11 mouse cellular contexts compared by ENCODE assay signal in the genomic region with DNA sequence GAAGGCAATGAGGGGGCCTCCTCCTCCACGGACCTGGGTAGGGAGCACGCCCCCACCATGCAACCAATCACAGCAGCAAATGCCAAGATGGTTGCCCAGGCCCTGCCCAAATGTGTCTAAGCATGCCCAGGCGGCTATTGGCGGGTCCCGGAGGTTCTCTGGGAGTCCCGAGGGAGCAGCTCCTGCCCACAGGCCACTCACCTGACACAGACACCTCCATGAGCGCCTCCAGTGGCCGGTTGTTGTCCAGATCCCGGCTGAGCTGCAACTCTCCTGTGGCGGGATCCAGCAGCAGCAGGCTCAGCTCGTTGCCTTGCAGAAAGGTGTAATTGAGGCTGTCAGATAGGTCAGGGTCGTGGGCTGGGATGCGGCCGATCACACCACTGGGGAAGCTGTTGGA. TPM values are rescaled to one million over a fixed set of nuclear protein-coding genes. Genes with fewer than 3 reads are reported as not detected.
DNase-seq lines count a peak whose midpoint lies in the region; ATAC-seq and TF ChIP-seq lines count a peak whose summit lies in the region.
"Had no signal": no experiment of that assay in that cellular context is flagged by ENCODE, and none has a peak within 500 bp of the region (broad histone marks: within the 10 kb centered on the region; RNA-seq: fewer than 3 reads in every experiment).

No protein-coding gene starts in this region.

- no peak overlapping the region for H3K27ac ChIP-seq in kidney, embryonic 14.5 days (ENCODE audit: low read depth, low read length)
- H3K27ac ChIP-seq in forebrain, embryonic 14.5 days (ENCODE audit: low read depth, low read length) = no peak overlapping the region
- no peak overlapping the region for H3K27ac ChIP-seq in lung, postnatal 0 days (ENCODE audit: low read length)
- H3K27ac ChIP-seq: liver, embryonic 15.5 days had no signal

- no peak overlapping the region for H3K4me3 ChIP-seq in kidney, embryonic 14.5 days (ENCODE audit: low read length)
- H3K4me3 ChIP-seq in forebrain, embryonic 14.5 days (ENCODE audit: low read depth, low read length) = peak overlapping the region; percentile 23
- H3K4me3 ChIP-seq in lung, postnatal 0 days (ENCODE audit: low read depth, low read length) = no peak overlapping the region
- H3K4me3 ChIP-seq: liver, embryonic 15.5 days had no signal

- peaks cover 19% of the 10 kb centered on the region for H3K4me1 ChIP-seq in kidney, embryonic 14.5 days (ENCODE audit: control insufficient read depth, insufficient read depth, low read length)
- H3K4me1 ChIP-seq in forebrain, embryonic 14.5 days (ENCODE audit: control insufficient read depth, insufficient read depth, low read length) = peaks cover 8% of the 10 kb centered on the region
- H3K4me1 ChIP-seq in lung, postnatal 0 days (ENCODE audit: insufficient read depth, low read depth, low read length) = peaks cover 8% of the 10 kb centered on the region; the same call in 1 of the 2 replicates

- no peak overlapping the region for H3K9ac ChIP-seq in kidney, embryonic 14.5 days (ENCODE audit: low read depth, low read length)
- H3K9ac ChIP-seq in forebrain, embryonic 14.5 days (ENCODE audit: low read length) = peak overlapping the region; percentile 3; the same call in 1 of the 2 replicates
- H3K9ac ChIP-seq in lung, postnatal 0 days (replicated peaks; ENCODE audit: low read depth) = no peak overlapping the region
- H3K9ac ChIP-seq: liver, embryonic 15.5 days had no signal

- DNase-seq in kidney, postnatal 10 days = no peak
- peak; percentile 45 for DNase-seq in WW6 (ENCODE audit: low read depth, low spot score)
- DNase-seq in forebrain, embryonic 14.5 days (ENCODE audit: low spot score) = no peak
- DNase-seq in lung, postnatal 0 days (ENCODE audit: low spot score) = peak; percentile 54
- DNase-seq in thymus, postnatal 0 days (ENCODE audit: low spot score) = no peak
- no peak for DNase-seq in embryo, embryonic 10.5 days (ENCODE audit: low spot score)
- DNase-seq: adrenal gland, postnatal 14 days; cerebellum, adult 18-20 months had no signal

- H3K36me3 ChIP-seq in kidney, embryonic 14.5 days (ENCODE audit: control insufficient read depth, insufficient read depth, low read length) = peaks cover 12% of the 10 kb centered on the region; the same call in 1 of the 2 replicates
- peaks cover 24% of the 10 kb centered on the region for H3K36me3 ChIP-seq in forebrain, embryonic 14.5 days (ENCODE audit: control insufficient read depth, insufficient read depth, low read length)
- no peaks in the 10 kb centered on the region for H3K36me3 ChIP-seq in lung, postnatal 0 days (ENCODE audit: insufficient read depth, low read length)
- H3K36me3 ChIP-seq: liver, embryonic 15.5 days had no signal

- ATAC-seq in kidney, embryonic 14.5 days (ENCODE audit: low FRiP score, low TSS enrichment) = no peak
- ATAC-seq in forebrain, embryonic 14.5 days = no peak
- ATAC-seq in lung, postnatal 0 days = no peak
- ATAC-seq in inflammation-experienced regulatory T-cells, adult 6 months = no peak

- H3K9me3 ChIP-seq in kidney, embryonic 14.5 days (ENCODE audit: control insufficient read depth, low read length) = peaks cover 16% of the 10 kb centered on the region; the same call in 1 of the 2 replicates
- H3K9me3 ChIP-seq in forebrain, embryonic 14.5 days (replicated peaks; ENCODE audit: control insufficient read depth, low read length) = peaks cover 13% of the 10 kb centered on the region; the same call in 1 of the 2 replicates
- H3K9me3 ChIP-seq in lung, postnatal 0 days (ENCODE audit: low read length) = no peaks in the 10 kb centered on the region
- H3K9me3 ChIP-seq: liver, embryonic 15.5 days had no signal

- peaks cover 23% of the 10 kb centered on the region for H3K27me3 ChIP-seq in kidney, embryonic 14.5 days (ENCODE audit: control insufficient read depth, insufficient read depth, low read length)
- H3K27me3 ChIP-seq in forebrain, embryonic 14.5 days (replicated peaks; ENCODE audit: control insufficient read depth, insufficient read depth, low read length) = peaks cover 8% of the 10 kb centered on the region; the same call in 1 of the 2 replicates
- H3K27me3 ChIP-seq in lung, postnatal 0 days (replicated peaks; ENCODE audit: insufficient read depth, low read length) = peaks cover 24% of the 10 kb centered on the region

- 70% methylated on average over 14 of the region's 14 CpGs for WGBS in kidney, embryonic 14.5 days
- 72% methylated on average over 14 of the region's 14 CpGs for WGBS in forebrain, embryonic 14.5 days
- WGBS in lung, postnatal 0 days = 62% methylated on average over 14 of the region's 14 CpGs

- H3K4me2 ChIP-seq in kidney, embryonic 14.5 days (replicated peaks; ENCODE audit: low read depth, low read length) = peak overlapping the region; percentile 15
- H3K4me2 ChIP-seq in forebrain, embryonic 14.5 days (ENCODE audit: low read length) = peak overlapping the region; percentile 45
- peak overlapping the region; percentile 32 for H3K4me2 ChIP-seq in lung, postnatal 0 days (replicated peaks; ENCODE audit: low read depth, low read length)
- H3K4me2 ChIP-seq: liver, embryonic 15.5 days had no signal

- TF ChIP-seq EP300 in lung, postnatal 0 days (IDR thresholded peaks at IDR 0.05) = no peak

- peak; percentile 49 for TF ChIP-seq CTCF in lung, postnatal 0 days (IDR thresholded peaks at IDR 0.05)

RNA-seq across cellular contexts. Expression of a gene that starts 3.6 kb away (rescaled TPM):
- 6.8 and 8.8 TPM in 2 replicates for polyA plus RNA-seq in kidney, embryonic 14.5 days (2014; fragmentation: Nextera tagmentation; extraction: Ambion mirVana)
- polyA plus RNA-seq in forebrain, embryonic 14.5 days (2014; fragmentation: Nextera tagmentation; extraction: Ambion mirVana) = 8.6 and 9.6 TPM in 2 replicates
- polyA plus RNA-seq in lung, postnatal 0 days (2015; fragmentation: Nextera tagmentation; extraction: Ambion mirVana) = 2.1 and 2.2 TPM in 2 replicates
- polyA plus RNA-seq in inflammation-experienced regulatory T-cells, adult 6 months (2017; shearing (Covaris generic)) = 1 to 10 TPM; 4.4 to 5.0 (median 4.7) TPM
- 2.9 and 3.6 TPM in 2 replicates for polyA plus RNA-seq in thymus, postnatal 0 days (2015; fragmentation: Nextera tagmentation; extraction: Ambion mirVana)

RNA-seq across cellular contexts. Expression of a gene that starts 27.5 kb away (rescaled TPM):
- polyA plus RNA-seq in kidney, embryonic 14.5 days (2014; fragmentation: Nextera tagmentation; extraction: Ambion mirVana) = 6.5 and 9.7 TPM in 2 replicates
- polyA plus RNA-seq in forebrain, embryonic 14.5 days (2014; fragmentation: Nextera tagmentation; extraction: Ambion mirVana) = 20.7 and 28.0 TPM in 2 replicates
- 9.9 and 11.1 TPM in 2 replicates for polyA plus RNA-seq in lung, postnatal 0 days (2015; fragmentation: Nextera tagmentation; extraction: Ambion mirVana)
- polyA plus RNA-seq in inflammation-experienced regulatory T-cells, adult 6 months (2017; shearing (Covaris generic)) = 10 to 100 TPM; 13.4 to 26.0 (median 22.9) TPM
- 14.8 TPM in 2 replicates for polyA plus RNA-seq in thymus, postnatal 0 days (2015; fragmentation: Nextera tagmentation; extraction: Ambion mirVana)

Comparison
In these comparisons a context has a peak if more than half of its experiments do, and no peak if none do; other contexts are left out.
1. DNase-seq: peak in WW6 (single experiment) and lung, postnatal 0 days (single experiment); none in kidney, postnatal 10 days (single experiment), forebrain, embryonic 14.5 days (single experiment), thymus, postnatal 0 days (single experiment) and embryo, embryonic 10.5 days (single experiment).
2. Peak in every context shown above with its lines, with median percentiles within 50 percentile points of each other: H3K4me2 ChIP-seq.